Mouse (Mus musculus) left cerebral cortex, postnatal 4 days (tissue): ENCODE measurements around the gene Cryz. TPM values are rescaled to one million over a fixed set of nuclear protein-coding genes. Genes with fewer than 3 reads are reported as not detected.
"Not testable (repeated sequence)": the region's sequence is repeated elsewhere in the genome, so short reads cannot be mapped to it uniquely, and the experiment has no call there.

ENCODE experiments used
- DNase-seq: peaks from one replicate; pipeline ENCODE4 v3.0.0-alpha.2; 2022
- intact Hi-C: fragments of 180-260 bp; cut with DNase I; formaldehyde crosslinking; loops from one replicate; pipeline ENCODE4 v1.15.1; 2025
- total RNA-seq, 2 experiments: library from RNA; stranded (reverse); gene quantifications; 2 replicates each; pipeline ENCODE4 v1.2.3; 2021

The Cryz gene
- total RNA-seq, 2 experiments from 2014 or later: 8.6 to 10.9 TPM

DNA sequence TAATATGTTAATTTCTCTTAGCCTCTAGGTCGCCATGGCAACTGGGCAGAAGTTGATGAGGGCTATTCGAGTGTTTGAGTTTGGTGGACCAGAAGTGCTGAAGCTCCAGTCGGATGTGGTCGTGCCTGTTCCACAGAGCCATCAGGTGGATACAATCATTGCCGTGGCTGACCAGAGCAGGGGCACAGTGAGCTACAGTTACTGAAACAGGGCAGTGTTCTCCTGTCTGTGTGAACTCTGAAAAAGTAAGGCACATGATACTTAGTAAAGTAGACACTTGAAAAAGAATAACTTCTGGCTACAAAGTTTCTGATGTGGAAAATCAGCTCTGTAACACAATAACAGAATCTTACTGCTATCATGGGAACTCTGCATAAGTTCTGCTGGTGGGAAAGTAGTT, 8.4 kb downstream of the Cryz start:
- intact Hi-C loops: no loop called here
- no peak for DNase-seq

DNA sequence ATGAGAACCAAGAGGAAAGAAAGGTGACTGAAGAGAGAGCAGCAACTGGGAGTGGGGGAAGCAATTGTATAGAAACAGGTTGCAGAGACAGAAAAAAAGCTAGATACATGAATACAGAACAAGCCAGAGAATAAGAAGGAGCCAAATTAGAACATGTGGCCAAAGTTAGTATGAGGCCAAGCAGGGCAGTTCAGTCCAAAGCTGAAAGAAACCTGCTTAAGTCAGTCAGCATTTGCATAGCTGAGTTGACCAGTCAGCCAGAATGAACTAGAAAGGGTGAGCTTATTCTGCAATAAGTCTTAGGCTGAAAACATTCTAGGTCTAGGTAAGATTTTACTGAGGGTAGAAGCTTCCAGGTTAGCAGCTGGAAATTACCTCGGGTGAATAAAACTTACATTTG, 11.4 kb downstream of the Cryz start:
- intact Hi-C loops: no loop called here
- DNase-seq: no peak

DNA sequence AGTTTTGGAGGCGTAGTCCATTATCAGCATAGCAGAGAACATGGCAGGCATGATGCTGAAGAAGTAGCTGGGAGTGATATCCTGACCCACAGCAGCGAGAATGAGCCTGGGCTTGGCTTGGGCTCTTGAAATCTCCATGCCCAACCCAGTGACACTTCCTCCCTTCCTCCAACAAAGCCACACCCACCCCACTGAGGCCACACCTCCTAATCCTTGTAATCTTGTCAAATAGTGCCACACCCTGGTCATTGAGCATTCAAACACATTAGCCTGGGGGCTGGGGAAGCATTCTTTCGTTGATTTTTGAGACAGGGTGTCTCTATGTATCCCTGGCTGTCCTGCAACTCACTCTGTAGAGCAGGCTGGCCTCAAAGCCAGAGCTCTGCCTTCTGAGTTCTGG, 15.4 kb downstream of the Cryz start:
- intact Hi-C loops: no loop called here
- DNase-seq: no peak

DNA sequence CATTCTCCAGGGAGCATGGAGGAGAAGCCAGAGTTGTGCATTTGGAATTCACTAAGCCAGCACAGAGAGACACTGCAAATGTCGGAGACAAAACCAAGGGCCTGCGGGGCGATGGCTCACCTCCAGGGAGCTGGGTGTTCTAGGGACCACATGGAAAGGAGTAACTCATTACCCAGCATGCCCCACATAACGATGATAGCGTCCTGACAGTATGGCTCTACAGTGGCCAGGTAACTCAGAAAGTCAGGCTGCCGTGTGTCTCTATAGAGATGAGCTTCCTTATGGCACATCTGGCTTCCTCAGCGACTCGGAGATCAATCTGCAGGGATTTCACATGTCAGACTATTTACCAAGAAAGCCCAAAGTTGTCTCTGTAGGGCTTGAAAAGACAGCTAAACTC, 18.3 kb downstream of the Cryz start:
- intact Hi-C loops: no loop called here
- no peak for DNase-seq

DNA sequence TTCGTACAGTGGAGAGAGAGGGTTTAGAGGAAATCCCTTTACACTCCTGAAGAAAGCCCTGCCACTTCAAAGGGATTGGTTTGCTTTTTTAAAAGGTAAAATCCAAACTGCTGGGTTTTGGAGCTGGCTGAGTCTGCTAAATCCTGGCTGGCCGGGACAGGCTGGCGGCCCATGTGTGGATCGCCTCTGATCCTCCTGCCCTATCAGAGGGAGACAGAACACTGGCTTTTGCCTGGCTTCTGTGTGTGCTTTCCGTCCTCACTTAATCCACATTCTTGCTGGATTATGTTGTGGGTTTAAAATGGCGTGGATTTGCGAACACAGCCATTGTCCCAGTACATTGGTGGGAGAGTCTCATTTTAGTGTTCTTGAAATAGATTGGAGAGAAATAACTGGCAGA, 18.8 kb downstream of the Cryz start:
- intact Hi-C loops: no loop called here
- DNase-seq: no peak

DNA sequence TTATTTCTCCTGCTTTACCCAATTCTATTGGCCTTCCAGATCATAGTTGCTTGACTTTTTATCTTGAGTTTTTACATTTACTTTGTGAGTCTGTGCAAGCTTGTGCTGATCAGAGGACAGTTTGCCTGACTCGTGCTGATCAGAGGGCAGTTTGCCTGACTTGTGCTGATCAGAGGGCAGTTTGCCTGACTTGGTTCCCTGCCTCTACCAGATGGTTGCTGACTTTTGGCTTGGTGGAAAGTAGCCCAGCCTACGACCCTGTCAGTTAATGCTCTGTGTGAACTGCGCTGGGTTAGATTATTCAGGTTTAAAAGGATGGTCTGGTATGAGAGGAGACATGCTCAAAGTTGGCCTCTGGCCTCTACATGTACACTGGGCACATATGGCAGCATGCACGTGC, 19.6 kb downstream of the Cryz start:
- DNase-seq: no peak
- intact Hi-C loops: no loop called here

DNA sequence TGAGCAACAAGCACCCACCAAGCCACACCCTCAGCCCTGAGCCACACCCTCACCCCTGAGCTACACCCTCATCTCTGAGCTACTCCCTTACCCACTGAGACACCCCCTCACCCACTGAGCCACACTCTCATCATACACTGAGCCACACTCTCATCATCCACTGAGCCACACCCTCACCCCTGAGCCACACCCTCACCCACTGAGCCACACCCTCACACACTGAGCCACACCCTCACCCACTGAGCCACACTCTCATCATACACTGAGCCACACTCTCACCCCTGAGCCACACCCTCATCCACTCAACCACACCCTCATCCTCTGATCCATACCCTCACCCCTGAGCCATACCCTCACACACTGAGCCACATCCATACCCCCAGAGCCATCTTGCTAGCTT, 31.8 kb downstream of the Cryz start:
- no peak for DNase-seq
- intact Hi-C loops: no loop called here

DNA sequence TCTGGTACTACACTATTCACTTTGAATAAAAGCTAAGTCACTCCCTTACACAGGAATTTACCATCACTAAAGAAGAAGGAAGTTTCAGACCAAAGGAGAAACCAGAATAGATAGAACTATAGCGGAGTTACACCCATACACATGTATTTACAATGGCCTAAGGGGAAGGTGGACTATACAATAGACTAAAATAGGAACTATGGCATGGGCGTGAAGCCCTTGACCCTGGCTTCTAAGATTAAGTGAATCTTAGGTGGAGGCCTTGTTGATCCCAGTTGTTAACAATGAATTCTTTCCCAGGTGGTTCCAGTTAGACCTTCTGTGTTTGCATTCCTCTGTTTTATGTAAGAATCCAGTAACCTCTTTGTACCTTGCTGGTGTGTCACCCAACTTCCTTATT, 34.8 kb downstream of the Cryz start:
- intact Hi-C loops: not testable (repeated sequence)

DNA sequence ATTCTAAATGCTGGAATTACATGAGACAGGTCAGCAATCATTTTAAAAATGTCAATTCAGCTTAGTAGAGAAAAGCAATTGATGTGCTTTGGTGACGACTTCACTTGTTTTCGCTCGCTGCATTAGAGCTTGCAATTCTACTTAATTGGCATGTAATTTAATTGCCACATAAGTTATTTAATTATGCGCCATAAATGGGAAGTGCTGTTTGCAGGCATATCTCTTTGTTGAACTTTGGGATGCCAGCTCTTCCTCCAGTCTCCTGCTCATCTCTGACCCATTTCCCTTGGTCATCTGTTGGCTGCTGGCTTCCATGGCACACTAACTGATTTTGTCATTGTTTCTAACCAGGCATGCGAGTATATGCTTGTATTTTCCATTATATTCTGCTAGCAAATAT, 36.6 kb downstream of the Cryz start:
- intact Hi-C loops: no loop called here
- no peak for DNase-seq

More for the DNA sequence above, 34.8 kb downstream of the Cryz start:
- DNase-seq: not testable (repeated sequence)

DNA sequence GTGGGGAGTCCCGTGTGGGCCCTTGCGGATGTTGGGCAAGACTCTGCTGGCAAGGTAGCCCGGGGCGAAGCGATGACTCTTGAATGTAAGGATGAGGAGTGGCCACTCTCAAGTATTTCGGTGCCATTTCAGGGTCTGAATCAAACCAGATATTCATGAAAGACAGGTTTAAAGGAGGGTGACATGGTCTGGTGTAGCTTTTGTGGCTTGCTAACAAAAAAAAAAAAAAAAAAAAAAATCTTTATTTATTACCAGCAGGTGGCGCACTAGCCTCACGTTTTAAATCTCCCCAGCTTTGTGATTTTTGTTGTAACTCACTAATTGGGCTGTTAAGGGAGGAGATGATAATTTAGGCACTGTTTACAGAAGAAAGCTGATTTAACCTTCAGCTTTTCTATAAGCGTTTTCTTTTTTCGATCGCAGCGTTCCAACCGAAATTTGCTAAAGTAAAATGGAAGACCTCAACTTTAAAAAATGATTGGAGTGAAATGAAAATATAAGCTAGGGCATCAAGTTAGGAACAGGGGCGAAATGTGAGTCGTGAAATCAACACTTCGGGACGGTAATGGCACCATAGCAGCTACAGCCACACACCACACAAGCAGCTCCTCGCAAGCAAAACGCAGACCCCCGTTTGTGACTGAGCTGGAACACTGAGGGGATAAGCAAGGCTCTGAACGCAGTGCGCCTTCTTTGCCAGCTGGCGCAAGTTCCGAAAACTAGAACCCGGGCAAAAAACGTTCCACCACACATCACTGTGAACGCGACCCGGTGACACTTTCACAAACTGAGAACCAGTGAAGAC, 50.3 kb downstream of the Cryz start:
- intact Hi-C loops: no loop called here
- DNase-seq: peak; percentile 15

DNA sequence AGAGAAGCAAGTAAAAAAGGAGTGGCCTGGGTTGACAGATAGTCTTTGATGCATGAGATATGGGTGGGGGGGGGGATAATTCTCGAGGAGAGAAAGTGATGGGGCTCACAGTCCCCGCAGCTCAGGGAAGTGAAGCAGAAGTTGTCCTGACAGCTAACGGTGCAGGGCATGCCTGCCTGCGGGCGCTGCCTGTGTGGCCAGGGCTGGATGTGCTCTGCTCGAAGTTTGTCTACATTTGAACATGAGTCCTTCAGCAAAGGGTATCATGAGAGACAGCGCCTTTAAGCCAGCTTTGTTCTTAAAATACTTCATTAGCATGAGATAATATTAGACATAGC, 50.9 kb downstream of the Cryz start:
- intact Hi-C loops: no loop called here
- DNase-seq: no peak

DNA sequence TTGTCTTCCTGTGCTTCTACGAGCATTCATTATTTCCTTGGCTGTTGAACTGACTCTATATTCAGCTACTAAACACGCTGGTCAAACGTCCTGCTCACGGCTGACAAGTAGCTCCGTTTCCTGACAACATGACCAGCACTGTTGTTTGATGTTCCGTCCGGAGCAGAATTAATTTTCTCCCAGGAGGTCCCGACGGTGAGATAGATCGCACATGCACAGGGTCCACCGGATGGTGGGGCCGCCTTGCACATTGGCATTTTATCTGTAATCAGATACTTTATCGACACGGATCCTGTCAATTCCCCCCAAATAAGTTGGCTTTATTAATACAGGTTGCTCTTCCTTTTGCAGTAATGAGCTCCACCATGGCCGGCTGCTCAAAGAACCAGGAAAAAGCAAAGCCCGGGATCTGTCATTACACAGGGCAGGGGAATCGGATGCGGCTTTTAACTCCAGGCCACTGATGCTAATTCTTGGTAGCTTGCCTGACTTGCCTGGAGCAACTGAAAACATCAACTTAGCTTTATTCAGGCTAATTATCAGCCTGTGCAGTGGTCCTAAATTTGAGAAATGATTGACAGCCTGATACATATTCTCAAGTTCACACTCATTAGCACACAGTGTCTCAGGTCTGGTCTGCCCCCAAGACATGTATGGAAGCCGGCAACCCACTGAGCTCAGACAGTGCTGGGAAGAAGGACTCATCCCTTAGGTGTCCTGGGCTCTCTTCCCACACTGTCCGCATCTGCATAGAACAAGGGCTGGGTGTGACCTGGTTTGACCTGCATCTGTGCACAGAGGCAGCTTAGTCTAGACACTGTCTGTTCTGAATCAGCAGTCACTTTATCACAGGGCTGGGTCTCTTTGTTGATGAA, 53.1 kb downstream of the Cryz start:
- no peak for DNase-seq
- intact Hi-C loops: loop anchor here (5.0 to 10.0 kb wide), 3 partner anchors 165 to 1915 kb away; partner anchors contain the start of genes Fpgt, Lrriq3 and Negr1

DNA sequence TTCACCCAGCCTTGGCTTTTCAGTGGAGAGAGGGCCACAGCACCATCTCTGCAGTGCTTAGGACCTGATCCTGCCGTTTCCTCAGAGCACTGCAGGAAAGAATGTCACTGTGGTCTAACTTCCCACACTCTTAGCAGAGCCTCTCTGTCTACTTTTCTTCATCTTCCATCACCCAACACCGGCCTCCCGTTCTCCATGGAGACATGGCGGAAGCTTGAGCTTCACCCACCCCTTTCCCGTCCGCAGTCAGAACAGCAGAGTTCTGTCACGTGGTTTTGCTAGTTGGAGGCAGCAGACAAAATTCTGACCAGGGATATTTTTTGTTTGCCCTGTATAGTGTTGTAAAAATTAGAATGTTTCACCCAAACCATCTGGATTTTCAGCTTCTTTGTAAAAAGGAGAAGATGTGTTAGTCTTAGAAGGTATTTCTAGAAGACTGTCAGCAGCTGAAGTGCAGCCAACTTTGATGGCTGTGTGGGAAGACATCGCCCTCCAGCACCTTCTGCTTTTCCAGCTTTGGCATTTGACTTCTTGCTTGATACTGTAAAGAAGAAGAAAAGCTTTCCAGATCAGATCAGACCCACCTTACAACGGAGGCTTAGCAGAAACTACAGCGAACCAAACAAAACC, 54.8 kb downstream of the Cryz start:
- DNase-seq: no peak
- intact Hi-C loops: loop anchor here (5.0 to 10.0 kb wide), 3 partner anchors 163 to 1913 kb away; partner anchors contain the start of genes Fpgt, Lrriq3 and Negr1

DNA sequence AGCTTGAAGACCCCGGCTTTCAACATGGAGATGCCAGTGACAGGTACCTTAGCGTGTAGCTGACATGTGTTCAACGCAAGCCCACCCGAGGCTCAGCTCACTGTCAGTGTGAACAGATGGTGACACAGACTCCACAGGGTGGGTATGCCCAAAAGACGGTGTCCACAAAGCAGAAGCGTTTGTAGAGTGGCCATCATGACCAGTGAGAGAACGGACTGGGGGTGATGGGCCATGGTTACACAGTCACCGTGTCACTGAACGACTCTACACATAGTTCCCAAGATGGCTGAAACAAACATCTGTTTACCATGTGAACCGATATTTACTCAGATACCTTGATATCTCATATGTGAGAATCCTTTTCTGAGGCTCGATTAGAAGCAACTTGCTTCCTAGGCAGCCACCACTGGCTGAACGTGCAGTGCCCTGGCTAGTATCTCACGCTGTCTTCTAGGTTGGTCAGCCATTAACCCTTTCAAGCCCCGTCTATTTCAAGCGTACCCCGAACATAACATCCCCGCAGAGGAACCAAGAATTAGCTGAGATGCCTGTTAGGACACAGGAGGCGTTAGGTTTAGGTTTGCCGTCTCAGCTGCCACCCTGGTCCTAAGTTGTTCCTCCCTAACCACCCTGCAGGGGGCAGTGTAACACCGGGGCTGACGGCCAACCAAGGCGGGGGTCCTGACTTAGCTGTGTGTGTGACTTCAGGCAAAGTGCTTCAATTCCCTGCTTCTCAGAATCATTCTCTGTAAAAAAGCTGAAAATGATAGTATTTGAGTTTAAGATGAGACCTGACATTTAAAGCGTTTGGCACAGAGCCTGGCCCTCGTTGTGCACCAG, 56.3 kb downstream of the Cryz start:
- intact Hi-C loops: loop anchor here (5.0 to 10.0 kb wide), 3 partner anchors 162 to 1912 kb away; partner anchors contain the start of genes Fpgt, Lrriq3 and Negr1
- DNase-seq: peak; percentile 82

DNA sequence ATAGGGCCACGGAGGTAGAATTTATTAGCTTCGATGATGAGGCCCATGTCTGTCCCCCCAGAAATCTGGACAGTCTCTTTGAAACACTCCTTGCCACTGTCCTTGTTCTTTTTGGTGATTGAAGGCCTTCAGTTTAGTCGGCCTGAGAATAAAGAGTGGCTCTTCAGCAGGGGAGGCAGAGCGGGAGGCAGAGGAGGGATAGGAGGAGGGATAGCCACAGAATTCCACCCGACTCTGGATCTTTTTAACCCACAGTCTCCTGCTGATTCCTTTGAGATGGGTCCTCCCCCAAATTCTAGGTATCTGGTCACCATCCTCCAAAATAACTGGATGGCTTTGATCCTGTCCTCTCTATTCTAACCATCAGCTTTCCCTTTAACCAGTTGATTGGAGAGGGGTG, 56.9 kb downstream of the Cryz start:
- no peak for DNase-seq
- intact Hi-C loops: loop anchor here (5.0 to 10.0 kb wide), 3 partner anchors 161 to 1911 kb away; partner anchors contain the start of genes Fpgt, Lrriq3 and Negr1

DNA sequence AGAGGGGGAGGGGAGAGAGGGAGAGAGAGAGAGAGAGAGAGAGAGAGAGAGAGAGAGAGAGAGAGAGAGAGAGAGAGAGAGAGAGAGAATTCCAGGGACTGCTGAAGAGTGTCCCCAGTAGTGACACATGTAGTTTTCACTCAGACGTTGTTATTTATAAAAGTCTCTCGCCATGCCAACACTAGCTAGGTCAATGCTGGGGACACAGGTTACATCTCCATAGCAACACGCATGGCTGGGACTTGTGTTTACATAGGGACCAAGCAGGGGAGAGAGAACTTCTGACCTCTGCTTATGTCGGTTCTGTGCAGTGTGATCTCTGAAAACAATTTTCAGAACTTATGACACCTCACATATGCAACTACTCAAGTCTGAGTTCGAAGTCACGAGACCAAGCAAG, 57.8 kb downstream of the Cryz start:
- intact Hi-C loops: loop anchor here (5.0 to 10.0 kb wide), 3 partner anchors 161 to 1911 kb away; partner anchors contain the start of genes Fpgt, Lrriq3 and Negr1
- DNase-seq: no peak

DNA sequence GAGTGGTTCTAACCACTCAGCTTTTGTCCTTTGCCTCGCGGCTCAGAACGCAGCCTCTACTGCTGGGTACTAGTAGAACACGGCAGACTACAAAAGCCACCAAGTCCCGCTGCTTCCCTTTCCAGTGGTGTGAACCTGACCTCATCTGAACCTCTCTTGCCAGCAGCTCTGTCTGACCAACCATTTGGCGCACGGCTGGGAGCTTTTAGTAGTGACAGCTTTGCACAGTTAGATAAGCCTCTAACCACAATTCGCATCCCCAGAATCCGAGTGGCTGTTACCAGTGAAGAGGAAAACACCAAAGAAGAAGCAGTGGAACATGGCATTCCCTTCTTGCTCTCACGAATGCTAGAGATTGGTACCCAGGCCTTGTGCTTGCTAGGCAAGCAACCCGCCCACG, 58.4 kb downstream of the Cryz start:
- intact Hi-C loops: loop anchor here (5.0 to 10.0 kb wide), 3 partner anchors 160 to 1910 kb away; partner anchors contain the start of genes Fpgt, Lrriq3 and Negr1
- peak; percentile 25 for DNase-seq

DNA sequence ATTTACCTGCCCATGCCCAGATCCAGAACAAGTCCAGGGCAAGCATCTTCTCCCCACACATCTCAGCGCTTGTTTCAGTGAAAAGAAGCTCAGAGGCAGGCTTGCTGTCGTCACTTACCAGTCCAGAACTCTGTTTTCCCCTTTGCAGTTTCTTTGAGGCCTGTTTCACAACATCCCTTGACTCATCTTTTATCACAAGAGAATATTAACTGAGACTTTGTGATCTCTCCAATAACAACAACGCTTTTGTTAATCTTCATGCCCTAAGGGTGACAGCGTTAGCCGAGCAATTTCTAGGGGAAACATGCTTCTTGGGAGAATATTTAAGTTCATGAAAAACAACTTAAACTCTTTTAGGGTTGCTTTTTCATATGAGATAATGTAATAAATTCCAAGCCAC, 59.2 kb downstream of the Cryz start:
- intact Hi-C loops: loop anchor here (10.0 kb wide), 2 partner anchors 159 to 1909 kb away; partner anchors contain the start of gene Negr1

DNA sequence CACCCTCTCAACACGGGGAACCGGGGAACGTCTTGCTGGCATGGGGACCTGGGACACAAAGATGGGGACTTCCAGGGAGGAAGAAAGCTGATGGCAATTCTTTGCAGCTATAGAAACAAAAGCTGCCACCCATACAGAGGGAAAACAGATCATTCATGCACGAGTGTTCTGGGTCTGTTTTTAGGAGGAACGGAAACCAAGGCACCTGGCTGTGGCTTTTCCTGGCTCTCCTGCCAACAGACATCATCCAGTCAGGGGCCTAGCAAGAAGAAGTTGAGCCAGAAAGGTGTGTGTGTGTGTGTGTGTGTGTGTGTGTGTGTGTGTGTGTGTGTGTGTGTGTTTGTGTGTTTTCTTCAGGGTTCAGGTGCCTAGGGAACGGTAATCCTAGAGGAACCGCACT, 67.0 kb downstream of the Cryz start, which contains the start of gene Erich3:
TSS of gene Erich3 (plus strand) at position 315 of the 400 bp plus-strand sequence.
- no peak for DNase-seq
- intact Hi-C loops: no loop called here

More for the DNA sequence above, 59.2 kb downstream of the Cryz start:
- no peak for DNase-seq
